Mouse (Mus musculus) forebrain, embryonic 15.5 days (tissue): ENCODE measurements around the gene Rspo1. TPM values are rescaled to one million over a fixed set of nuclear protein-coding genes. Genes with fewer than 3 reads are reported as not detected.

Experiments used
- ATAC-seq: fragments of 200-750 bp; cut with Nextera tagmentation; replicated peaks from 2 replicates; pipeline ENCODE4 v1.8.0; 2017; ENCODE audit warnings: mild to moderate bottlenecking, moderate TSS enrichment, moderate library complexity
- H3K27ac ChIP-seq: fragments of 300-500 bp; sonication (generic); replicated peaks from 2 replicates; pipeline ENCODE4 v1.5.1; 2015; ENCODE audit warnings: mild to moderate bottlenecking, inconsistent platforms
- H3K27me3 ChIP-seq: fragments of 300-500 bp; sonication (generic); 2 replicates; pipeline ENCODE4 v1.6.1; 2015; ENCODE audit warnings: inconsistent platforms
- H3K36me3 ChIP-seq: fragments of 300-500 bp; sonication (generic); 2 replicates; pipeline ENCODE4 v1.6.1; 2015; ENCODE audit warnings: mild to moderate bottlenecking, inconsistent platforms
- H3K4me1 ChIP-seq: fragments of 300-500 bp; sonication (generic); 2 replicates; pipeline ENCODE4 v1.6.1; 2015; ENCODE audit warnings: inconsistent platforms
- H3K4me2 ChIP-seq: fragments of 300-500 bp; sonication (generic); replicated peaks from 2 replicates; pipeline ENCODE4 v1.6.1; 2015; ENCODE audit warnings: mild to moderate bottlenecking, inconsistent platforms
- H3K4me3 ChIP-seq: fragments of 300-500 bp; sonication (generic); 2 replicates; pipeline ENCODE4 v1.5.1; 2015; ENCODE audit warnings: mild to moderate bottlenecking, inconsistent platforms
- H3K9ac ChIP-seq: fragments of 300-500 bp; sonication (generic); replicated peaks from 2 replicates; pipeline ENCODE4 v1.6.1; 2015; ENCODE audit warnings: mild to moderate bottlenecking, inconsistent platforms
- H3K9me3 ChIP-seq: fragments of 300-500 bp; sonication (generic); 2 replicates; pipeline ENCODE4 v1.6.1; 2016; ENCODE audit warnings: inconsistent platforms
- WGBS: fragments of 180-500 bp; shearing (Covaris S2); methylation state at CpG from one replicate; pipeline ENCODE4 v1.1.7; 2015; ENCODE audit warnings: mixed read lengths; 5-methylcytosine and 5-hydroxymethylcytosine counted together
- polyA plus RNA-seq: library from polyadenylated mRNA; unstranded; fragments of >200 nt; fragmentation: Nextera tagmentation; extraction: Ambion mirVana; gene quantifications from 2 replicates; pipeline ENCODE4 v1.2.1, GENCODE M21; 2015

The Rspo1 gene
- polyA plus RNA-seq, 1 experiment from 2014 or later: 4.5 TPM

- Histone ChIP-seq H3K27ac (no peak overlapping the region), H3K9ac (no peak overlapping the region), H3K4me2 (no peak overlapping the region), H3K9me3 (no peaks in the 10 kb centered on the region), H3K4me1 (no peaks in the 10 kb centered on the region), H3K4me3 (no peak overlapping the region), H3K36me3 (no peaks in the 10 kb centered on the region), H3K27me3 (no peaks in the 10 kb centered on the region)
- no peak for ATAC-seq
- WGBS: 64% methylated on average over 15 of the region's 15 CpGs
Measured at GRCm38 (mm10) chr4:125007460-125007859, 21.2 kb downstream of the Rspo1 start.

GRCm38 (mm10) chr4:125008220-125008619 is 22.0 kb downstream of the Rspo1 start:
- Histone ChIP-seq H3K27ac (no peak overlapping the region), H3K36me3 (no peaks in the 10 kb centered on the region), H3K4me2 (no peak overlapping the region), H3K27me3 (no peaks in the 10 kb centered on the region), H3K9ac (no peak overlapping the region), H3K9me3 (no peaks in the 10 kb centered on the region), H3K4me1 (no peaks in the 10 kb centered on the region), H3K4me3 (no peak overlapping the region)
- ATAC-seq: no peak
- 71% methylated on average over 6 of the region's 6 CpGs for WGBS

GRCm38 (mm10) chr4:125008712-125009111 is 22.5 kb downstream of the Rspo1 start:
- H3K36me3 ChIP-seq: no peaks in the 10 kb centered on the region
- no peaks in the 10 kb centered on the region for H3K9me3 ChIP-seq
- H3K27ac ChIP-seq: no peak overlapping the region
- no peaks in the 10 kb centered on the region for H3K4me1 ChIP-seq
- no peak overlapping the region for H3K4me2 ChIP-seq
- WGBS: 74% methylated on average over 8 of the region's 8 CpGs
- H3K27me3 ChIP-seq: no peaks in the 10 kb centered on the region
- no peak overlapping the region for H3K9ac ChIP-seq
- no peak overlapping the region for H3K4me3 ChIP-seq
- no peak for ATAC-seq

- H3K27me3 ChIP-seq: no peaks in the 10 kb centered on the region
- H3K36me3 ChIP-seq: no peaks in the 10 kb centered on the region
- 89% methylated on average over 10 of the region's 10 CpGs for WGBS
- no peak for ATAC-seq
- no peak within 1 kb of the TSS for H3K4me2 ChIP-seq
- no peak within 1 kb of the TSS for H3K27ac ChIP-seq
- H3K4me3 ChIP-seq: no peak within 1 kb of the TSS
- H3K9me3 ChIP-seq: no peaks in the 10 kb centered on the region
- H3K4me1 ChIP-seq: no peaks in the 10 kb centered on the region
- no peak within 1 kb of the TSS for H3K9ac ChIP-seq
Measured at GRCm38 (mm10) chr4:125015806-125016635, 29.8 kb downstream of the Rspo1 start, which contains the start of gene Gnl2. Gene Gnl2, plus strand, starts transcription at chr4:125016585.

GRCm38 (mm10) chr4:125017431-125017830 is 31.2 kb downstream of the Rspo1 start:
- WGBS: 77% methylated on average over 11 of the region's 11 CpGs
- Histone ChIP-seq H3K4me2 (no peak overlapping the region), H3K27me3 (no peaks in the 10 kb centered on the region), H3K9ac (no peak overlapping the region), H3K36me3 (no peaks in the 10 kb centered on the region), H3K4me3 (no peak overlapping the region), H3K9me3 (no peaks in the 10 kb centered on the region), H3K27ac (no peak overlapping the region), H3K4me1 (no peaks in the 10 kb centered on the region)
- no peak for ATAC-seq

- H3K9ac ChIP-seq: no peak overlapping the region
- no peaks in the 10 kb centered on the region for H3K27me3 ChIP-seq
- H3K4me2 ChIP-seq: no peak overlapping the region
- H3K36me3 ChIP-seq: no peaks in the 10 kb centered on the region
- no peak overlapping the region for H3K4me3 ChIP-seq
- no peaks in the 10 kb centered on the region for H3K9me3 ChIP-seq
- no peak for ATAC-seq
- WGBS: 33% methylated on average over 11 of the region's 11 CpGs
- no peak overlapping the region for H3K27ac ChIP-seq
- no peaks in the 10 kb centered on the region for H3K4me1 ChIP-seq
Measured at GRCm38 (mm10) chr4:125020780-125021538, 34.7 kb downstream of the Rspo1 start.

- Histone ChIP-seq H3K27ac (peak overlapping the region; percentile 34; the same call in 1 of the 2 replicates), H3K4me3 (peak overlapping the region; percentile 82), H3K4me2 (peak overlapping the region; percentile 87), H3K36me3 (no peaks in the 10 kb centered on the region; the same call in 1 of the 2 replicates), H3K9me3 (no peaks in the 10 kb centered on the region), H3K27me3 (no peaks in the 10 kb centered on the region), H3K4me1 (peaks cover 20% of the 10 kb centered on the region), H3K9ac (peak overlapping the region; percentile 72)
- WGBS: under 1% methylated on average over 50 of the region's 50 CpGs
- ATAC-seq: peak; percentile 98
Measured at GRCm38 (mm10) chr4:125029891-125030614, 43.8 kb downstream of the Rspo1 start.

GRCm38 (mm10) chr4:125034341-125034740 is 48.1 kb downstream of the Rspo1 start:
- no peaks in the 10 kb centered on the region for H3K9me3 ChIP-seq
- WGBS: 90% methylated on average over 4 of the region's 4 CpGs
- no peak overlapping the region for H3K27ac ChIP-seq
- H3K27me3 ChIP-seq: no peaks in the 10 kb centered on the region
- H3K4me1 ChIP-seq: peaks cover 20% of the 10 kb centered on the region
- H3K36me3 ChIP-seq: peaks cover 30% of the 10 kb centered on the region
- no peak for ATAC-seq
- no peak overlapping the region for H3K4me2 ChIP-seq
- no peak overlapping the region for H3K4me3 ChIP-seq
- H3K9ac ChIP-seq: no peak overlapping the region

GRCm38 (mm10) chr4:125044454-125044853 is 58.2 kb downstream of the Rspo1 start:
- H3K4me2 ChIP-seq: no peak overlapping the region
- no peak overlapping the region for H3K27ac ChIP-seq
- no peak for ATAC-seq
- WGBS: 85% methylated on average over 7 of the region's 7 CpGs
- no peaks in the 10 kb centered on the region for H3K27me3 ChIP-seq
- no peaks in the 10 kb centered on the region for H3K9me3 ChIP-seq
- no peak overlapping the region for H3K9ac ChIP-seq
- H3K4me3 ChIP-seq: no peak overlapping the region
- H3K36me3 ChIP-seq: peaks cover 94% of the 10 kb centered on the region
- no peaks in the 10 kb centered on the region for H3K4me1 ChIP-seq

GRCm38 (mm10) chr4:125055385-125055784 is 69.2 kb downstream of the Rspo1 start:
- no peak for ATAC-seq
- Histone ChIP-seq H3K4me2 (no peak overlapping the region), H3K27ac (no peak overlapping the region), H3K27me3 (no peaks in the 10 kb centered on the region), H3K4me3 (no peak overlapping the region), H3K9me3 (no peaks in the 10 kb centered on the region), H3K9ac (no peak overlapping the region), H3K4me1 (0 out of 2 replicates have a peak, but pooled peaks cover 4% of the 10 kb centered on the region), H3K36me3 (peaks cover 51% of the 10 kb centered on the region)
- 97% methylated on average over 9 of the region's 9 CpGs for WGBS

GRCm38 (mm10) chr4:125056476-125056875 is 70.2 kb downstream of the Rspo1 start:
- no peak overlapping the region for H3K9ac ChIP-seq
- 0 out of 2 replicates have a peak, but pooled peaks cover 4% of the 10 kb centered on the region for H3K4me1 ChIP-seq
- no peak overlapping the region for H3K4me3 ChIP-seq
- 95% methylated on average over 4 of the region's 4 CpGs for WGBS
- no peak for ATAC-seq
- H3K27me3 ChIP-seq: no peaks in the 10 kb centered on the region
- H3K36me3 ChIP-seq: peaks cover 47% of the 10 kb centered on the region
- H3K27ac ChIP-seq: no peak overlapping the region
- H3K9me3 ChIP-seq: no peaks in the 10 kb centered on the region
- H3K4me2 ChIP-seq: no peak overlapping the region

GRCm38 (mm10) chr4:125057273-125057672 is 71.0 kb downstream of the Rspo1 start:
- H3K36me3 ChIP-seq: peaks cover 39% of the 10 kb centered on the region
- H3K9me3 ChIP-seq: no peaks in the 10 kb centered on the region
- ATAC-seq: no peak
- no peak overlapping the region for H3K4me3 ChIP-seq
- no peak overlapping the region for H3K4me2 ChIP-seq
- H3K27ac ChIP-seq: no peak overlapping the region
- H3K27me3 ChIP-seq: no peaks in the 10 kb centered on the region
- no peak overlapping the region for H3K9ac ChIP-seq
- 67% methylated on average over 3 of the region's 3 CpGs for whole genome bisulfite sequencing
- 0 out of 2 replicates have a peak, but pooled peaks cover 4% of the 10 kb centered on the region for H3K4me1 ChIP-seq
